8 mouse cellular contexts compared by ENCODE assay signal in the genomic region with DNA sequence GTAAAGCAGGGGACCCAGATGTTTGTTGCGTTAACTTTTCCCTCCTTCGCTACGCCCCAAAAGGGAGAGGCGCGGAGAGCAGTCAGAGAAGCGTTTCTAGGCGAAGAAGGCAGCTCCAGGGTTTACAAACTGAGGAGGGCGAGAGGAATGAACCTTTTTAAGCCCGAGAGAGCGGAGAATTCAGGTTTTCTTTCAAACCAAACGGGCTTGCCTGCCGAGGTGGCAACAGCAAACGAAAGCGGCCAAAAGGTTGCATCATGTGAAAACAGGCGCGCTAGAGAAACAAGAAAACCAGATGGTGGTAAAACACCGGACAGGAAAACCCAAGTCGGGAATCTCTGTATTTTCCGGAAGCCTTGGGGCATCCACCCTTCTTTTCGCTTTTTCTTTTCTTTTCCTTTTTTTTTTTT. TPM values are rescaled to one million over a fixed set of nuclear protein-coding genes. Genes with fewer than 3 reads are reported as not detected.
DNase-seq lines count a peak whose midpoint lies in the region; ATAC-seq and TF ChIP-seq lines count a peak whose summit lies in the region.

No protein-coding gene starts in this region.

- no peak for TF ChIP-seq POLR2A in kidney, adult 2 months (IDR thresholded peaks at IDR 0.05; ENCODE audit: low read depth, low read length)

- no peak for ATAC-seq in embryonic facial prominence, embryonic 15.5 days (ENCODE audit: insufficient number of reproducible peaks, low FRiP score, low TSS enrichment, low read depth)
- ATAC-seq in hindbrain, embryonic 14.5 days (ENCODE audit: low FRiP score) = no peak

- TF ChIP-seq CTCF in kidney, adult 2 months (conservative IDR thresholded peaks at IDR 0.05; ENCODE audit: insufficient read depth, insufficient read length, low read depth, low read length) = no peak

- H3K9ac ChIP-seq in embryonic facial prominence, embryonic 15.5 days = peak overlapping the region; percentile 74
- H3K9ac ChIP-seq in hindbrain, embryonic 14.5 days = peak overlapping the region; percentile 80

- no peaks in the 10 kb centered on the region for H3K36me3 ChIP-seq in kidney, adult 2 months (ENCODE audit: control insufficient read depth, insufficient read depth, low read length)
- no peaks in the 10 kb centered on the region for H3K36me3 ChIP-seq in embryonic facial prominence, embryonic 15.5 days
- no peaks in the 10 kb centered on the region for H3K36me3 ChIP-seq in hindbrain, embryonic 14.5 days (replicated peaks; ENCODE audit: control insufficient read depth, insufficient read depth)

- H3K4me1 ChIP-seq in kidney, adult 2 months (ENCODE audit: control insufficient read depth, insufficient read depth, low read length) = peaks cover 39% of the 10 kb centered on the region
- H3K4me1 ChIP-seq in embryonic facial prominence, embryonic 15.5 days = peaks cover 41% of the 10 kb centered on the region
- peaks cover 42% of the 10 kb centered on the region for H3K4me1 ChIP-seq in hindbrain, embryonic 14.5 days (replicated peaks; ENCODE audit: control insufficient read depth, insufficient read depth, low read length)

- no peak for DNase-seq in kidney, adult 2 months
- no peak for DNase-seq in kidney, adult 8-10 months
- DNase-seq in MN1 (ENCODE audit: low spot score) = peak; percentile 84
- peak; percentile 45 for DNase-seq in hindbrain, embryonic 14.5 days (ENCODE audit: low spot score)
- DNase-seq in mesoderm, embryonic 11.5 days (ENCODE audit: low read depth, low spot score) = peak; percentile 37
- DNase-seq in thymus, postnatal 14 days = peak; percentile 21
- DNase-seq in retina, postnatal 1 day = no peak

- peak overlapping the region; percentile 74 for H3K4me2 ChIP-seq in embryonic facial prominence, embryonic 15.5 days (replicated peaks)
- H3K4me2 ChIP-seq in hindbrain, embryonic 14.5 days (replicated peaks) = peak overlapping the region; percentile 67

- H3K27me3 ChIP-seq in kidney, adult 2 months (replicated peaks; ENCODE audit: control insufficient read depth, insufficient read depth, low read length) = no peaks in the 10 kb centered on the region
- no peaks in the 10 kb centered on the region for H3K27me3 ChIP-seq in embryonic facial prominence, embryonic 15.5 days
- no peaks in the 10 kb centered on the region for H3K27me3 ChIP-seq in hindbrain, embryonic 14.5 days (ENCODE audit: control insufficient read depth, insufficient read depth, low read length)

- H3K9me3 ChIP-seq in embryonic facial prominence, embryonic 15.5 days (replicated peaks) = no peaks in the 10 kb centered on the region
- no peaks in the 10 kb centered on the region for H3K9me3 ChIP-seq in hindbrain, embryonic 14.5 days (ENCODE audit: control insufficient read depth, low read length)

- H3K4me3 ChIP-seq in kidney, adult 2 months (ENCODE audit: insufficient read depth, low read depth, low read length) = peak overlapping the region; percentile 79
- H3K4me3 ChIP-seq in embryonic facial prominence, embryonic 15.5 days (replicated peaks) = peak overlapping the region; percentile 76
- H3K4me3 ChIP-seq in hindbrain, embryonic 14.5 days (replicated peaks; ENCODE audit: low read length) = peak overlapping the region; percentile 66

- peak overlapping the region; percentile 83; the same call in 1 of the 2 replicates for H3K27ac ChIP-seq in kidney, adult 2 months (ENCODE audit: insufficient read depth, low read depth, low read length)
- H3K27ac ChIP-seq in embryonic facial prominence, embryonic 15.5 days (replicated peaks) = peak overlapping the region; percentile 94
- 0 out of 2 replicates have a peak overlapping the region, but pooled peaks have one; percentile 91 for H3K27ac ChIP-seq in hindbrain, embryonic 14.5 days

- 4% methylated on average over 20 of the region's 20 CpGs for WGBS in kidney, adult 2 months
- under 1% methylated on average over 20 of the region's 20 CpGs for WGBS in embryonic facial prominence, embryonic 15.5 days
- under 1% methylated on average over 19 of the region's 20 CpGs for WGBS in hindbrain, embryonic 14.5 days

RNA-seq across cellular contexts. Expression of gene Clic4, which starts 1.2 kb away (rescaled TPM):
- 86.6 and 91.1 TPM in 2 replicates for polyA plus RNA-seq in kidney, adult 2 months (2012; rRNA removed)
- polyA plus RNA-seq in embryonic facial prominence, embryonic 15.5 days (2015; fragmentation: Nextera tagmentation; extraction: Ambion mirVana) = 111 and 113 TPM in 2 replicates
- polyA plus RNA-seq in hindbrain, embryonic 14.5 days (2014; fragmentation: Nextera tagmentation; extraction: Ambion mirVana) = 43.2 and 50.4 TPM in 2 replicates

Comparison
In these comparisons a context has a peak if more than half of its experiments do, and no peak if none do; other contexts are left out.
1. DNase-seq: peak in MN1 (single experiment), hindbrain, embryonic 14.5 days (single experiment), mesoderm, embryonic 11.5 days (single experiment) and thymus, postnatal 14 days (single experiment); none in kidney, adult 2 months (single experiment), kidney, adult 8-10 months (0 of 2) and retina, postnatal 1 day (single experiment).
2. Peak in every context shown above with its lines, with median percentiles within 50 percentile points of each other: H3K27ac ChIP-seq and H3K4me3 ChIP-seq.